Mouse (Mus musculus) yolk sac, embryonic 10.5 days (tissue): ENCODE measurements at regions not wholly inside any gene's neighbourhood (a gene's known extent, or its start where the extent isn't known, plus 50 kb on each side); places are given as distances from the start of the nearest gene placed in this dataset.

Source experiments
- DNase-seq: peaks from one replicate; pipeline ENCODE4 v3.0.0-alpha.2; 2017; ENCODE audit warnings: low spot score

DNA sequence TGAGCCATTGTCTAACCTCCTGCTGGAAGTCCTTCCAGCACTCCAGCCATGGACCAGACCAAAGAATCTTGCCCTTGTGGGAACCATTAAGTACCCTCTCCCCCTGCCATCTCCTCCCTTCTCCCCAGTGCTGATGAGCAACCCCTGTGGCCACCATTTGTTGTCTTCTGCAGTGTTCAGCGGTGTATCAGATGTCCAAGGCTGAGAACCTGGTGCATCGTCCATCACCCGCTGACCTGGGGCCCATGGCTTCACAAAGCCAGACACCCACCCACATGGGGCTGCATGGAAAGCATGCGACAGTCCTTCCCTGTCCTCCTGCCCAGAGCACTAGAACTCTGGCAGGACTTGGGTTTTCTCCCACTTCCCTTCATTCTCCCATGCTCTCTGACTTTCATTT is 1596.7 kb downstream of the D3Ertd751e start:
- DNase-seq, result no peak

DNA sequence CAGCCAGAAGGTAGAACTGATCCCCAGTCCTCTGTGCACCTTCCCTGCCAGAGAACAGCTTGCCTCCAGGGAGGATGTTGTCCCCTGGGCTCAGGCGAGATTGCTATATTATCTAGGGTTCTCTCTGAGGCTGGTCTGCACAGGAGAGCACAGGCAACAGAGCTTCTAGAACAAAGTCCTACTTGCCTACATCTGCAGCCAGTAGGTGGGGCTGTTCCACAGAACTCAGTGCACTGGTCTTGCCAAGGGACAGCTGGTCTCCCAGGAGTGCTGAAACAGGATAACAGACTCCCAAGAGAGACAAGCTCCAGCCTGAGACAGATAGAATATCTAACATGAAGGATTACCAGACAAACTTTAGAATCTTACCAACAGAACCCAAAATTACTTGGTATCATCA is 1600.5 kb downstream of the D3Ertd751e start:
- no peak for DNase-seq

DNA sequence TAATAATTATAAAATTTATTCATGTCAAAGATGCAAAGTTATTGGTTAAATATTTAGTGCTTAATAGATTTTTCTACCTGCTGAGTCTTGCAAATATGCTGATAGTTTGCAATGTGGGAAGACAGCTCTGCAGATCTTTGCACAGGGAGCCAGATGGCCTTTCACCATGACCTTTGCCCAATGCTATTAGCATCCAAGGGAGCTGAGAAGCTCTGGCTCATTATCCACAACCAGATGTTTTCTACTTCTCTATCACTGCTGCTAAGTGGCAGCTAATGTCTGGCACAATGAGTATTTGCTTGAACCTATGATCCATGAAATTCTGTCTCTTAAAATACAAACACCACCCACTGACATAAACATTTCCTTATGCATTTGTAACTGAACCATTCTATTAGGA is 1610.4 kb downstream of the D3Ertd751e start:
- peak; percentile 21 for DNase-seq

DNA sequence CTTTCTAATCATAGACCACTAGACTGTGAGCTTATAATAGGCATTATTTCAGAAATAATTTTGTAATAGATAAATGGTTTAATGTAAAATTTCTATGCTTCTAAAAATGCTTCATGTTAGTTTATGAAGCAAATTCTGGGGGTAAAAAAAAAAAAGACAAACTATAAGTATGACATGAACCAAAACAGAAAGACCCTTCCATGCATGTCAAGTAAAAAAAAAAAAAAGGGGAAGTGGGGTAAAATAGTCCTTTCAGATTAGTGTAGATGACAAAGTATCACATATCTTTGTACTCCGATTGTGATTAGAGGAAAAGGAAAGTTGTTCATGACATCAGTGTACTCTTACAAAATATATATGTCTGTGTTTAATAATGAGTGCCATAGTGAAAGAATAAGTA is 1616.1 kb downstream of the D3Ertd751e start:
- no peak for DNase-seq

DNA sequence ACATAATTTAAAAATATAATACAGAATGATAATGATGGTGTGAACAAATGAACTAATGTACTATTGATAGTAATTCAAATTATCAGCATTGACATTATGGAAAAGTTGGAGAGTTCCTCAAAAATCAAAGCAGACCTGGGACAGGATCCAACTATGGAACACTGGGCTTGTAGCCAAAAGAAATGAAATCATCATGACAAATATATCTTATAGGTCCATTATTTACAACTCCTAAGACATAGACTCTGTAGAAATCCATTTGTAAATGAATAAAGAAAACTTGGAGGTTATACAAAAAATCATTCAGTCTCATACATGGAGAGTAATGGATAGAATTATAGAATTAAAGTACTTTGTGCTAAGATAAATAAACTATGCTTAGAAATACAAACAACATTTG is 1657.5 kb downstream of the D3Ertd751e start:
- no peak for DNase-seq

DNA sequence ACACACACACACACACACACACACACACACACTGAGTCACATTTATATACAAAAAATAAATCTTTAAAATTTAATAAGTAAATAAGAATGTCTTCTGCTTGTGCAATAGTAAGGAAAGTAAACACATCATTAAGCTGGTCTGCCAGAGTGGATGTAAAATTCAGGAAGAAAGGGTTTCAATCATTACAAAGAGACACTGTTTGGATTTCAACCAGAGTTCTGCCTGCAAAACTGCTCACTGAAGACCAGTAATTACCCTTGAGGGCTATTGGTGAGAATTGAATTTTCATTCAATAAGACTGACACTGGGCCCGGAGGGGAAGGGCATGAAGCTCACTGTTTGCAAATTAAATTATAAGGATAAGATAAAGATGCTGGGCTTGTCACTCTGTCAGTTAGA is 1682.5 kb downstream of the D3Ertd751e start:
- no peak for DNase-seq

DNA sequence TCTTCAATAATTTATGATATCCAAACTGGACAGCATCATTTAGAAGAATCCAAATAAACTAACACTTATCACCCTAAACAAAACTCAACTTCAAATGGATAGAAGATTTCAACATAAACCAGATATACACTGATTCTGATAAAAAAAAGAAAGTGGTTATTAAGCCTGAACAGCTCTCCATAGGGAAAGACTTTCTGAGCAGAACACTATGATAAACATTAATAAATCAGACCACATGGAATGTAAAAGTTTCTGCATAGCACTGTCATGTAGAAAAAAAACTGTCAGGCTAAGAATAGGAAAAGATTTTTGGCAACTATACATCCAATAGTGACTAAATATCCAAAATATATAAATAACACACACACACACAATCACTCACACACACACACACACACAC is 1684.3 kb downstream of the D3Ertd751e start:
- DNase-seq, result no peak

DNA sequence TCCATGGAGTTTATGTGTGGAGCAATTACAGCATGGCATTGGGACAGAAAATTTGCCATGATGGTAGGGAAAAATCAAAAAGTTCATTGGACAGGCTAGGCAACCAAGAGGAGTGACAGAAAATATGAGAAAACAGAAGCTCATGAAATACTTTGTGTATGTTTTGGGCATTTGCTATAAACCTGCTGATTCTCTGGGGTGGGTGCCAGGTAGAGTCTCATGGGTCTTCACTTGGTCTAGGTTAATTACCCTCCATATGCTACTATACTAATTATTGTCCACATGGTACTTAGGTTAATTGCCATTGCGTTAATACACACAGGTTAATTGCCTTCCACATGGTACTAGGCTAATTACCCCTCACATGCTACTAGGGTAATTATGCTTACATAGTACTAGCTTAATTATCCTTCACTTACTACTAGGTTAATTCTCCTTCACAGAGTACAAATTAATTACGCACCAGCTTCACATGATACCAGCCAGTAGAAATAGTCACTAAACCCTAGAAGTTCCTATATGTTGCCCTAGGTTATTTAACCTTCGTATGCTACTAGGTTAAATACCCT is 1719.2 kb downstream of the D3Ertd751e start:
- DNase-seq, result no peak
